Mouse (Mus musculus) spleen, embryonic (tissue): ENCODE measurements around the gene Zfp618.

ENCODE experiments used
- CTCF ChIA-PET: fragments of 350-600 bp; sonication (Branson Sonifier 250); formaldehyde crosslinking; loops from one replicate; lab custom pipeline; 2022; lab: Charles Lee

Zfp618 gene

DNA sequence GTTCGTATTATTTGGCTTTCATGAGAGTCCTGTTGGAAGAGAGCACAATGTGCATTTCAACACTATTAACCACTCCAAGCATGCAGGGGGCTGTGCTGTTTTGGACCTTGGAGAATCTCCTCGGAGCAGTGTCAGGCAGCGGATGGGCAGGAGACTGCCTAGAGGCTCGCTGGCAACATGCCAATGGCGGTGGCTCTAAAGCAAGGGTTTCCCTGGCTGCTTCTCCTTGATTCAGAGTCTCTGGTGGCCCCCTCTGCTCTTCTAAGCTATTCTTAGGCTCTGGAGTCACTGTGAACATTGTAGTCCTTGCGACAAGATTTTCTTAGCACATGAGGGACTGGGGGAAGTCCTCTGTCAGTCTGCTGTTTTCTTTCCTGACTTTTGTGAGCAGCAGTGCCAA, 33.5 kb downstream of the Zfp618 start:
- CTCF ChIA-PET: no interaction called here

DNA sequence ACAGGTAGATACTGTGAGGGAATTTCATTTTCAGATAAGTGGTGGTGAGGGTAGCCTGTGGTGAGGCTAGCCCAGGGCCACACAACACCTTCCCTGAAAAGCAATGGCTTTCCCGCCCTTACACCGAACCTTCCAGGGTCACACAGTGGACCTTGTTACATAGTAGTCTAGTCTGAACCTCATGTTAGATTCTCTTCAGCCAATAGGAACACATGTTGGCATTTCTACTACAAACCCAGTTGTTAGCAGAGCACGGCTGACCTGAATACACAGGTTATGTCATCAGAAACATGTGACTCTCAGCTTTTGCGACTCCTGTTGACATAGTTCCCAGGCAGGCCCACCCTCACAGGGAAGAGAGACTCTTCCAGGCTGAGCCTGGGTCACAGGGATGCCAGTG, 33.9 kb downstream of the Zfp618 start:
- CTCF ChIA-PET: no interaction called here

DNA sequence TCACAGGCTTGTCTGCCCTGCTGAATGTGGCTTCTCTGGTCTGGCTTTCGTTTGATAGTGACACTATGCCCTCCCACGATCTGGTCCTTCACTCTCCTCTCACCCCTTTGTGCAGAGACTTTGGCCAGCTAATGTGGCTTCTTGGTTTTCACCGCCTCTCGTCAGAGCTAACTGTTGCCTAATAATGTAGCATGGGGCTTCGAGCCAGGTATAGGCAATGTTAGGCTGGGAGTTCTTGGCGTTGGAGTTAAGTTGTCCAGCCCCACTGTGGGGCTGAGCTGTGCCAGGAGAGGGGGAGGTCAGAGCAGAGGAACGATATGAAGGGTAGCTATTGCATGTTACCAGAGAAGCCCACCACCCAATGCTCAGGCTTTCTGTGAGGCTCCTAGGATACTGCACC, 34.5 kb downstream of the Zfp618 start:
- CTCF ChIA-PET: no interaction called here

GRCm38 (mm10) chr4:63000316-63001055, 35.1 kb downstream of the Zfp618 start:
- CTCF ChIA-PET: no interaction called here

DNA sequence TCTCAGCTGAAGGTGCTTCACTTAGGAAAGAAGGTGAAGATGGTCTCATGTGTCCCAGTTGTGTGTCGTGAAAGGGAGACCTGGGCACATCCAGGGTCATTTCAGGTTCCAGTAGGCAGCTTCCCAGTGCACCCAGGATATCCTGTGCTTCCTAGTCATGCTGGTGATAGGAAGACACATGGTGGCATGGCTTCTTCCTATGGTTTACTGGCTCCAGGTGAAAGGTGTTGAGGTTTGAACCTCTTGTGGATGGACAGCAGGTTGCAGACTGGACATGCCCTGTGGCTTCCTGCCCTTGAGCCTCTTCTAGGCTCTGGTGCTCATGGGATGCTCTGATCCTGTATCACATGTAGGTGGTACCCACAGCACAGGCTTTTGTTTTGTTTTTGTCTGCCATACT, 37.0 kb downstream of the Zfp618 start:
- CTCF ChIA-PET: no interaction called here

- CTCF ChIA-PET: no interaction called here
These were observed 39.1 kb downstream of the Zfp618 start for GRCm38 (mm10) chr4:63004519-63004918.

- CTCF ChIA-PET: interaction anchor here (0.5 kb wide), 1 partner anchor 1533 kb away, joined by 3 read pairs; no protein-coding TSS in a partner anchor
These were observed 40.2 kb downstream of the Zfp618 start for GRCm38 (mm10) chr4:63005446-63006185.

DNA sequence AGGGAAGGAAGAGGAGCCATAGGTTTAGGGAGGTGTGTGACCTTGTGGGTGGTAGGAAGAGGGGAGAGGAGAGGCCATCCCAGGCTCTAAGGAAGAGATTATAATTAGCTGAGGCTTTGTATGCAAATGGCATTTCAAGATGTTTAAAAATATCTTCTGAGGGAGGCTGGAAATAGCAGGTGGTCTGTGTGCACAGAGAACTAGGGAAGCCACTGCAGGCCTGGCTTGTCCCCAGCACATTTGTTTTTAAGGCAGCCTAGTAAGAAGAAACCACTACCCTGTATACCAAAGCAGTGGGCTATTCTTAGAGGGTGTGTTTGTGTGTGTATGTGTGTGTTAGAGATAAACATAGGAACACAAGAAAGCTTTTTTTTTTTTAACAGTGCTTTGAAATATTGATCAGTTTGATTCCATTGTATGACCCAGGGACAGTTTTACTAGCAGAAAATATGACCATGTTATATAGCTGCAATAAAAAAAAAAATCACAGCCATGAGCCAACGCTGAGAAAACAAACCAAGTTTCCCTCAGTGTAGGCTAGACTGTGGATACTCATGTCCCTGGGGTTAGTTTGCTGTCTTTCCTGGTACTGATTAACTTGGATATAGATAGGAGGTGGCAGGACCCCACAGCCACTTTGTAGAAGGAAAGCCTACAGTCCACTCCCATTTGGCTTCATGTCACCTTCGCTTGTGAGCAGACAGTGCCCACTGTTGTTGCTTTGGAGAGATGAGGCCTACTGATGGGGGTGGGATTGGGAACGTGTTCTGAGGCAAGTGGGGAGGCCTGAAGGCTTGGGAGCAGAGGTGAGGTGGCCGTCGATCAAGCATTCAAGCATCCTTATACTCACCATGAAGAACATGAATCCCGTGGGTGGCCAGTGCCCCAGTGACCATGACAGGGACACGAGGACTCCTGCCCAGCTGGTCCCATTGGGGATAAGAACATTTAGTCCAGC, 41.1 kb downstream of the Zfp618 start:
- CTCF ChIA-PET: interaction anchor here (0.5 kb wide), 1 partner anchor 1532 kb away, joined by 3 read pairs; no protein-coding TSS in a partner anchor

DNA sequence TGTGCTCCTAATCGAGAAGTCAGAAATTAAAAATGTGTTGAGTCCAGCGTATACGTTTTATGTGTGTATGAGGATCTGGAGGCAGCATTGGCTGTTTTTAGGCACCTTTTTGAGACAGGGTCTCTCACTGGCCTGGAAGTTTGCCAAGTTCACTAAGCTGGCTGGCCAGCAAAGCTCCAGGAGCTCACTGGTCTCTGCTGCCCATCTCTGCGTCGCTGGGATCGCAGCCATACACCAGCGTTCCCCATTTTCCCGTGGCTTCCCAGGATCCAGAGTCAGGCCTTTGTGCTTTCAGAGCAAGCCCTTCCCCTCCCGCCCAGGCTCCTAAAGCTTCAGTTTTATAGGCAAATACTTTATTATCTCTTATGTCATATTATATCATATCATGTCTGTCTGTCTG, 42.8 kb downstream of the Zfp618 start:
- CTCF ChIA-PET: no interaction called here

DNA sequence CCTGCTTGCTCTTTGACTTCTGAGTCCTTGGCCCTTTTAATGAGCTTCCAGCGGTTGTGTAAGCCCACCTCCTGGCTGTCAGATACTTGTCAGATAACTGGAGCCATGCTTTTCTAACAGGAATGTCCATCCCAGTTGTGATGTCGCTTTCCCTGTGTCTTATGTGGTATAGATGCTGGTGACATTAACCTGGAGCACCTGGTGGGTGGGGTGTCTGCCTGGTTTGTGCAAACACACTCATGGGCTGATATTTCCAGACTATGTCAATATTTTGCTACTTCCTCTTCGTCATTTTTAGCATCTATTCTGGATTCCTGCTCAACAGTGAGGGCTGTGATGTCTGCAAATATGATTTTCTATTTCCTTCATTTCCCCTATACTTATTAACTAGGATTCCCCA, 43.4 kb downstream of the Zfp618 start:
- CTCF ChIA-PET: no interaction called here

DNA sequence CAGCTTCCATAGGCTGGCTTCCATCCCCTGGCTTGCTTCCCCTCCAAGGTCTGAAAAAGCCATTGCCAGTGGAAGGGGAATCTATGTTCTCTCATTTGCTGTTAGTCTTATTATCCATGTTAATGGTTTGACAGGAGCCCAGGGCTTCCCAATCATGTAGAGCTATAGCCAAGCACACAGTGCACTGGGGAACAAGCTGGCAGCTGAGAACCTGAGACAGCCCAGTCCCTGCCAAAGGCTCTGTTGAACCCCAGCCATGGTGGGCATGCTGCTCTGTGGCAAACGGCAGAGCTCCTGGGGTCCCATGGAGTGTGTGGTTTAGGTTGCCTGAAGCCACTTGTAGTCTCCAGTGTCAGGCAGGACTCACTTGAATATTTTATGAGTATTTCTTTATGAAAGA, 44.4 kb downstream of the Zfp618 start:
- CTCF ChIA-PET: no interaction called here

- CTCF ChIA-PET: no interaction called here
These were observed 44.9 kb downstream of the Zfp618 start for GRCm38 (mm10) chr4:63010226-63010625.

GRCm38 (mm10) chr4:63018616-63019015, 53.2 kb downstream of the Zfp618 start:
- CTCF ChIA-PET: no interaction called here

DNA sequence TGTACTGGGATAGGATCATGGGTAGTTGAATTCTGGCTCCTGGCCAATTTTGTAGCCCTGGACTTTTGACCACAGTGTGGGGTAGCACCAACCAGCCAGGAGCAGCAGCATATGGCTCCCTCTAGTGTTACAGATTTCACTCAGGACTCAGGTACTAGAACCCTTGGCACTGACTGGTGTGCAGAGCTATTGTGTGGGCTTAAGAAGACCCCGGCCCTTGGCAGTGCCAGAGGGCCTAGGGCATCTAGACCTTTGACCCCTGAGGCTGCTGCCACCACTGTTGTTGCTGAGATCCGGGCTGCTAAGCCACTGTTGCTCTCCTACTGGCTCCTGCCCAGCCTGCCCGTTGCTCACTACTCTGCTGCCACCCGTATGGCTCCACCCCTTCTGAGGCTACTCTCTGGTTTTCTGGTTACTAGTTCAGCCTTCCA, 54.1 kb downstream of the Zfp618 start:
- CTCF ChIA-PET: no interaction called here

DNA sequence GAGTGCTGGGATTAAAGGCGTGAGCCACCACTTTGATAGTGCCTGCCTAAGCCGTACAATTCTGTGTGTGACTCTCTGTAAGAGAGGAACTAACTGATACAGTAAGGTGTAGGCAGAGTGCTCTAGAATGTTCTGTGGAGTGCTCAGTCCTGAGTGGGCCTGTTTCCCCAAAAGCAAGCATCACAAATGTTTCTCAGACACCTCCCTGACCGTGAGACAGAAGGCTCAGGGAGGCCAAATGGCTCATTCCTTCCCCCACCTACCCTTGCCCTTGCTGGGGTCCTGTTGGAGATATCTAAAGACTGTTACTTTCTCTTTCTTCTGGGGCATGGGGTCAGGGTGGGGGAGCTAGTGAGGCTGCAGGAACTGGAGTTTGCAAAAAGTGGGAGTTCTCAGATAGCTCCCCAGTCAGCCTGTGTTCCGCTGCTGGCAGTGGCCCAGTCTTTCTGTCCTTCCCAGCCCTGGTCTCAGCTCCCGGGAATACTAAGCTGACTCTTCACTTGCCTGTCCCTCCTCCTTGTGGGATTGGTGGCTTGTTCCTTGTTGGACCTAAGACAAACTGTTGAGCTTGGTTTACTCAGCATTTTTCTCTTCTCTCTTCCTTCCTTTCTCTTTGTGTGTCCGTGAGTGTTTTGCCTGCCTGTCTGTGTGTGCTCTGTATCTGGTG, 55.8 kb downstream of the Zfp618 start:
- CTCF ChIA-PET: no interaction called here

- CTCF ChIA-PET: no interaction called here
These were observed 58.1 kb downstream of the Zfp618 start for GRCm38 (mm10) chr4:63023465-63023864.

DNA sequence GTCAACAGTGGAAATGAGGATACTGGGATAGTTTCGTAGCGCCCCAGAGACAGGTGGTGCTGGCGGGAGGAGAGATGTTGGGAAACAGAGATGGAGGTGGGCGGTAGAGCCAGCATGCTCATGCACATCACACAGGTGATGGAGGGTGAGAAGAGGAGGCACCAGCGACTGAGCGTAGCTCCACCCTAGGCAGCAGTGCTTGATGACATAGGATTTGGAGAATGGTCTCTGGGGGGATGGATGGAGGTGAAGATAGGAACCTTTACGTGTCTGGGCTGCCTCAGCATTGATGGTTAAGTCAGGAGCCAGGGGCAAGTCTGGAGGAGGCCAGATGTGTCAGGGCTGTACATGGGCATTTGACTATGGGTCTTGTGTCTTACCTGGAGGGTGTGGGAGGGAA, 58.7 kb downstream of the Zfp618 start:
- CTCF ChIA-PET: no interaction called here

DNA sequence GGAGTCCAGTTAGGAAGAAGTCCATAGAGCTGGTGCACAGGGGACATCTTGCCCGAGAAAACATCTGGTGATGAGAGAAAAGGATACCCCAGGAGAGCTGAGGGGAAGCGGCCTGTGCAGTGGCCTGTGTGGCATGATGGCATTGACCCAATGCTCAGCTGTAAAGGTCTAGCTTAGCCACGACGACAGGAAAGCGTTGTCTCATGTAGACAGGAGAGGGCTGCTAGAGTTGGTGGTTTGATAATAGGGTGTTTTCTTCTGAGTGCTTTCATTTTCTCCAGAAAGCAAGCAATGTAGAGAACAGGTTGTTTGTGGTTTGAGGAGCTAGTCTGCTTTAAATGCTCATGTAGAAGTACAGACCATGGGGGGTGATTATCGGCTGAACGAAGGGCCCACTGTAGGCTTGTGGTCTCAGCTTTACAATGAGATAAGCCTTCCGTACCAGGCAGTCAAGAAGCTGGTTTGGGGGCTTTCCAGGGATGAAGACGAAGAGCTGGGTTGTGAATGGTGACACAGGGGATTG, 59.4 kb downstream of the Zfp618 start:
- CTCF ChIA-PET: no interaction called here

- CTCF ChIA-PET: no interaction called here
These were observed 59.9 kb downstream of the Zfp618 start for GRCm38 (mm10) chr4:63025306-63025705.

DNA sequence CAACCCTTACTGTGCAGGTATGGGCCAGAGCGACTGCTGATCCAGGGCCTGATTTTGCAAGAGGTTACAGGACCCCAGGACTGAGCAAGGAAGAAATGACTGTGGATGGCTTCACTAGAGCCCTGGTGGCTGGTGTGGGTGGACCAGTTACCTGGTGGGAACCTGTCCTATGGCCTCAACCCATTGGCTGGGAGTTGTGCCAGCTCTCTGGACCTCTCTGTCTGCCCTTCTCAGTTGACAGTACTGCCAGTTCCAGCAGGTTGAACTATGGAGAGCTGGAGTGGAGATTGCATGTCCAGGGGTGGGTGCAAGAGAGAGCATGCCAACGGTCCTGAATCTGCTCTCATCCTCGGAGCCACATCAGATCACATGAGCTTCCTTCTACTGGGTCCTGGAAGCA, 60.9 kb downstream of the Zfp618 start:
- CTCF ChIA-PET: no interaction called here

DNA sequence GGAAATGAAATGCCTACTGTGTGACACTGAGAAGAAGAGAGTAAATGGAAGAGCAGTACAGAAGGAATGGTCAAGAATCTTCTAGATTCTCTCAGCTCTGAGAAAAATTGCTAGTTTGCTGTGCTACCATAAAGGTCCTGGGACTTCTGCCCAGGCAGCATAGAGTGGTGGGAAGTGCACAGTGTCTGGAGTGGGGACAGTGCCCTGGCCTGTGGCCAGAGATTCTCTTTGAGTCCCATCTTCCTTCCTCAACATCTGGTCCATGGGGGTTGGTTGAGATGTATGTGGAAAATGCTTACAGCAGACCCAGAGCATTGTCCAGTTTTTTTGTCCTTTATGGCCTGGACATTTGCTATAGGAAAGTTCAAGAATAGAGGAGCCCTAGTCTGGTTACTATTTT, 62.1 kb downstream of the Zfp618 start:
- CTCF ChIA-PET: no interaction called here
